Mouse (Mus musculus) ES-E14 (cell line): ENCODE results near the gene Msi1. TPM values are rescaled to one million over a fixed set of nuclear protein-coding genes. Genes with fewer than 3 reads are reported as not detected.

Experiments
- DNase-seq: peaks from one replicate; pipeline ENCODE4 v3.0.0-alpha.2; 2013; ENCODE audit warnings: low read depth, low spot score
- H3K27ac ChIP-seq: 2 replicates; pipeline ENCODE4 v1.5.1; 2012; ENCODE audit warnings: low read depth, mild to moderate bottlenecking, low read length, moderate library complexity, mixed read lengths; ENCODE audit not compliant: poor library complexity, insufficient read depth, severe bottlenecking
- H3K36me3 ChIP-seq: 2 replicates; pipeline ENCODE4 v1.6.1; 2012; ENCODE audit warnings: mild to moderate bottlenecking, low read length, moderate library complexity, mixed read lengths; ENCODE audit not compliant: control insufficient read depth, poor library complexity, insufficient read depth, severe bottlenecking
- H3K4me1 ChIP-seq, 2 experiments: fragments of 150-350 bp in 1 of 2; sonication (generic) in 1 of 2; 2 replicates each; pipeline ENCODE4 v1.6.1; 2012; ENCODE audit warnings: low read length in 2 of 2, mild to moderate bottlenecking in 1 of 2, mixed read lengths in 1 of 2; ENCODE audit not compliant: control insufficient read depth in 2 of 2, insufficient read depth in 2 of 2, poor library complexity in 1 of 2
- H3K4me3 ChIP-seq, 2 experiments: fragments of 150-350 bp in 1 of 2; sonication (generic) in 1 of 2; 2 replicates each; pipeline ENCODE4 v1.5.1; 2012; ENCODE audit warnings: low read length in 2 of 2, low read depth in 1 of 2, mild to moderate bottlenecking in 1 of 2, mixed read lengths in 1 of 2; ENCODE audit not compliant: insufficient read depth in 1 of 2, poor library complexity in 1 of 2, severe bottlenecking in 1 of 2
- H3K9ac ChIP-seq: 2 replicates; pipeline ENCODE4 v1.6.1; 2012; ENCODE audit warnings: low read depth, mild to moderate bottlenecking, low read length, mixed read lengths; ENCODE audit not compliant: poor library complexity, insufficient read depth, severe bottlenecking
- H3K9me3 ChIP-seq: fragments of 150-350 bp; sonication (generic); 2 replicates; pipeline ENCODE4 v1.6.1; 2012; ENCODE audit warnings: low read depth, mild to moderate bottlenecking, low read length; ENCODE audit not compliant: control insufficient read depth, insufficient read depth
- CHD2 ChIP-seq: IDR thresholded peaks from 2 replicates; pipeline ENCODE4 v1.6.1; 2014; ENCODE audit warnings: mild to moderate bottlenecking, low read depth, low read length, inconsistent platforms
- HCFC1 ChIP-seq: IDR thresholded peaks from 2 replicates; pipeline ENCODE4 v1.6.1; 2012; ENCODE audit warnings: low read length, inconsistent platforms, borderline replicate concordance; ENCODE audit not compliant: insufficient read depth
- MAFK ChIP-seq: IDR thresholded peaks from 2 replicates; pipeline ENCODE4 v1.6.1; 2014; ENCODE audit warnings: mild to moderate bottlenecking, low read depth, low read length, inconsistent platforms; ENCODE audit not compliant: insufficient read depth
- ZC3H11A ChIP-seq: IDR thresholded peaks from 2 replicates; pipeline ENCODE4 v1.6.1; 2012; ENCODE audit warnings: low read depth, mild to moderate bottlenecking, inconsistent platforms, low read length, borderline replicate concordance
- ZNF384 ChIP-seq: IDR thresholded peaks from 2 replicates; pipeline ENCODE4 v1.6.1; 2012; ENCODE audit warnings: low read depth, low read length, inconsistent platforms
- in situ Hi-C, 2 experiments: fragments of 600-800 bp; cut with MboI; formaldehyde crosslinking; loops; one replicate each; pipeline ENCODE4 v1.15.1; 2025; ENCODE audit warnings: low sequenced_read_pairs in 2 of 2, inconsistent platforms in 1 of 2; ENCODE audit not compliant: unreplicated experiment in 2 of 2
- total RNA-seq: library from RNA; depleted of rRNA; stranded (reverse); fragments of 300-350 nt; gene quantifications from 2 replicates; pipeline ENCODE4 v1.2.3, GENCODE M21; 2012

Msi1 gene
- total RNA-seq, 1 experiment = 5.6 TPM

DNA sequence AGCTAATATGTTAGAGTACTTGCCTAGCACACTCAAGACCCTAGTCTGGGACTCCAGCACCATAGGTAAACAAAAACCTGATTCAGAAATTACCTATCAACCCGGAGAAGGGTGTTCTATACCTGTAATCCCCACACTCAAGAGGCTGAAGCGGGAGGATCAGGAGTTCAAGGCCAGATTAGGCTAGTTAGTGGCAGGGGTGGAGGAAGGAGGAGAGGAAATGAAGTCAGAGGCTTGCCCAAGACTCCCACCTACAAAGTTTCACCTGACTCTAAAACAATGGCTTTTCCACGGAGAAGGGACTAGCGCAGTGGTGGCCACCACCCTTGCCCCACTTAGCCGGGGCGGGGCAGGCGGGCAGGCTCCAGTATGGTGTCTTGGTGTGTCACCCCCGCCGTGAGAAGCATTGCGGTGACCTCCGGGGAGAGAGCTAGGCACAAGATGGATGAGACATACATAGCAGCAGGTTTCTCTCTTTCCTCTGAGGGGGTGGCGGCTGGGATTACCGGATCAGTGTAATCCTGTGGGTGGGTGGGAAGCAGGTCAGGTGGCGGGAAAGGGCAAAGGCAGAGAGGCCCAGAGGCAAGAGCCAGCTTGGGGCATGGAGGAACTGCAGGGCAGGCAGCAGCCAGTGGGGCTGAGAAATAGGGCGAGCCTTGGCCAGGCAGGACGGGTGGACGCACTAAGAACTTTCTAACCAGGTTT, 25.8 kb upstream of the Msi1 start:
- H3K4me1 ChIP-seq = peaks cover 12 to 21% of the 10 kb centered on the region in 2 experiments
- in situ Hi-C loops = no loop called here

DNA sequence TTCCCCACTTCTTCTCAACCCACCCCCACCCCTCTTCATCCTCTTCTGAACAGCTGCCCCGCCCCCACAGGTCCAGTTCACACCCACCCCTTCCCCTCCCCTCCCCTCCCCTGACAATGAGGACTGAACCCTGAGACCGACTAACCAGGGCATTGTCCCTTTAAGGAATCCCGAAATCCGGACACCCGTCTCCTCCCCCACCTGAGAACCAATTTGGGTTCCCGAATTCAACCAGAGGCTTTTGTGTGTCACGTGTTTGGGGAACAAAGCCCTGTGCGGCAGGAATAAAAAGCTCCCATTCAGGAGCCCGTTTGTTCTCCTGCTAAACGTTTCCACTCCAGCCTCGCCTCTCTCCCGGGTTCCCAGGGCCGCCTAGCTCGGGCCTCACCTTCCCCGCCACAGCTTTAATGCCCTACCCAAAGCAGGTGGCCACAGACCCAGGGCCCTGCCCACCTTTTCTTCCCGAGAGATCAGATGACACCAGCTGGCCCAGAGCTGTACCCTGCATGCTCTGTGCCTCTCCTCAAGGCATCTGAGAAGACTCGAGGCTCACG, 25.1 kb upstream of the Msi1 start:
- TF ChIP-seq ZNF384 = no peak
- TF ChIP-seq ZC3H11A = no peak
- TF ChIP-seq CHD2 = no peak
- TF ChIP-seq MAFK = no peak
- TF ChIP-seq HCFC1 = no peak
- Histone ChIP-seq H3K9me3 (no peaks in the 10 kb centered on the region), H3K4me1 (peaks cover 12 to 22% of the 10 kb centered on the region in 2 experiments), H3K36me3 (no peaks in the 10 kb centered on the region), H3K4me3 (peak overlapping the region; percentile 2 to 42; a peak in 2 of 4 replicates), H3K9ac (no peak overlapping the region; the same call in 1 of the 2 replicates), H3K27ac (peak overlapping the region; percentile 42)
- peak; percentile 91 for DNase-seq
- in situ Hi-C loops = no loop called here

More for the DNA sequence above, 25.8 kb upstream of the Msi1 start:
- H3K9ac ChIP-seq = peak overlapping the region; percentile 39; the same call in 1 of the 2 replicates
- H3K36me3 ChIP-seq = no peaks in the 10 kb centered on the region
- H3K9me3 ChIP-seq = no peaks in the 10 kb centered on the region
- peak overlapping the region; percentile 63 for H3K27ac ChIP-seq
- no peak for TF ChIP-seq CHD2
- TF ChIP-seq ZNF384 = peak; percentile 17; the same call in 1 of the 2 replicates
- no peak for DNase-seq
- H3K4me3 ChIP-seq = peak overlapping the region; percentile 42 to 53; a peak in 3 of 4 replicates

DNA sequence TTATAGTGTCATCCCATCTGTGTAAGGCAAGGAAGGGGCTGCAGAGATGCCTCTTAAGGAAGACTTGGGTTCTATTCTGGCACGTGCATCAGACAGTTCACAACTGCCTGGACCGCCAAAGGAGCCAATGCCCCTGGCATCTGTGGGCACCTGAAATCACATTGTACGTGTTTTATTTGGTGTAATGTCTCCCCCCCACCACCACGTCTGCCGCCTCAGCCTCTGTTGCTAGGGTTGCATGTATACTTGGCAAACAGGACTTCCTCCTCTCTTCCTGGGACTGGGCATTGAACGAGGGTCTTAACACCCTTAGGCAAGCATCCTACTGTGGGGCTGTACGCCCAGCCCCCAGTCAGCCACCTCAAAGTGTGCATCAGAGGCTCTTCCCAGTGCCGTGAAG, 24.2 kb upstream of the Msi1 start:
- DNase-seq = no peak
- no peaks in the 10 kb centered on the region for H3K36me3 ChIP-seq
- no peak overlapping the region for H3K4me3 ChIP-seq
- in situ Hi-C loops = no loop called here
- TF ChIP-seq ZNF384 (no peak), CHD2 (no peak), MAFK (no peak), ZC3H11A (no peak), HCFC1 (no peak)
- peaks cover 12 to 22% of the 10 kb centered on the region in 2 experiments for H3K4me1 ChIP-seq
- H3K9ac ChIP-seq = no peak overlapping the region
- H3K27ac ChIP-seq = no peak overlapping the region
- no peaks in the 10 kb centered on the region for H3K9me3 ChIP-seq

DNA sequence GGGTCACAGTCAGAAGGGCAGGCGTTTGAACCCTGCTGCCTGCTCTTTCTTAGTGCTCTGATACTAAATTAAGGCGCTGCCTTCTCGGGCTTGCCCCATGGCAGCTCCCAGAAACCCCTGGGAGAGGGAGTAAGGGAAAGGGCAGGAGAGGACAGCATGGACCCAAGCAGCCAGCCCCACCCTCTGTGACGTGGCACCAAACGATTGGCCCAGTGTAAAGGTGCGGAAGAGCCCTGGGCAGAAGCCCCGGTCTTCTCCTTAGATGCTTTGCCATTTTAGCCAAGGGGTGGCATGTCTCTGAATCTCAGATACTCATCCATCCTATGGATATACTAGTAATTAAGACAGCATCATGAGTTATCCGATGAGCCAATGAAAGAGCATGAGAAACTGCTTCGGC, 21.3 kb upstream of the Msi1 start:
- Histone ChIP-seq H3K36me3 (no peaks in the 10 kb centered on the region), H3K27ac (no peak overlapping the region), H3K4me3 (0 out of 4 replicates have a peak overlapping the region, but pooled peaks of 1 of the 2 experiments have one; percentile 14), H3K9ac (no peak overlapping the region), H3K4me1 (peaks cover 12 to 17% of the 10 kb centered on the region in 2 experiments), H3K9me3 (no peaks in the 10 kb centered on the region)
- TF ChIP-seq MAFK = no peak
- no peak for TF ChIP-seq ZNF384
- TF ChIP-seq HCFC1 = no peak
- TF ChIP-seq ZC3H11A = no peak
- TF ChIP-seq CHD2 = no peak
- in situ Hi-C loops = no loop called here
- DNase-seq = no peak
